Mouse (Mus musculus) splenic B cell, adult 2 months (primary cell): ENCODE data around the gene Slc6a8.
A peak's percentile ranks its signal among the peaks of the same experiment; 100 is the strongest.

Experiments
- DNase-seq: peaks from one replicate; pipeline ENCODE4 v3.0.0-alpha.2; 2011; ENCODE audit warnings: low read depth, low spot score
- H3K27me3 ChIP-seq: 2 replicates; pipeline ENCODE4 v1.6.1; 2012; ENCODE audit warnings: mild to moderate bottlenecking, low read length, moderate library complexity, mixed read lengths; ENCODE audit not compliant: control insufficient read depth, poor library complexity, insufficient read depth, severe bottlenecking
- H3K36me3 ChIP-seq: 2 replicates; pipeline ENCODE4 v1.6.1; 2012; ENCODE audit warnings: mild to moderate bottlenecking, low read length, moderate library complexity, mixed read lengths; ENCODE audit not compliant: control insufficient read depth, poor library complexity, insufficient read depth, severe bottlenecking

Gene Slc6a8

DNA sequence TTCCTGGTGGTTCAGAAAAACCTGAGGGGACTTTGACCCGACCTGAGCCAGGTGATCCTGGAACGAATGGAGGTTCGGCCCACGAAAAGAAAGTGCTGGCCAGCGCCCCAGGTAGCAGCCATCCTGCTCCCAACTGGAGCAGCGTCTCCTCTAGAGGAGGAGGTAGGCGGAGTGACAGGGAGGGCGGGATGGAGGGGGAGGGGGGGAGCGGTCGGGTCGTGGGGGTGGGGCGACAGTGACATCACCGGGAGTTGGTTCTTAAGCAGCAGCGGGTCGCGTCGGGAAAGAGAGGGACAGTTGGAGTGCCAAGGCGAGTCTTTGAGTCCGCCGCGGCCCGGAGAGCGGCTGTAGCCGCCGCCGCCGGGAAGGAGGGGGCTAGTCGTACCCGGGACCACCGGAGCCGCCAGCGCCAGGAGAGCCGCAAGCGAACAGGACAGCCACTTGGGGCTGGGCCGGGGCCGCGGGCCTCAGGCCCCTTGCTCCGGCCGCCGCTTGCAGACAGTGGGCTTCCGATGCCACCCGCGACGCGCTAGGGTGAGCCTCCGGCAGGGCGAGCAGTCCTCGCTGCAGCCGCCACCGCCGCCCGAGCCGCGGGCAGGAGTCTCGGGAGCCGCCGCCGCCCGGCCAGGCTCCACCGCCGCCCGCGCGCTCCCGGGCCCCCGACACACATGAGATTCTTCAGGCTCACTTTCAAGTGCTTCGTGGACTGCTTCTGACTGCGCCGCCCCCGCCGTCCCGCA is at the start of gene Slc6a8:
Slc6a8 (plus strand) TSS at position 272 of the 740 bp plus-strand sequence.
- DNase-seq: peak; percentile 27
- H3K27me3 ChIP-seq: no peaks in the 10 kb centered on the region
- no peaks in the 10 kb centered on the region for H3K36me3 ChIP-seq

DNA sequence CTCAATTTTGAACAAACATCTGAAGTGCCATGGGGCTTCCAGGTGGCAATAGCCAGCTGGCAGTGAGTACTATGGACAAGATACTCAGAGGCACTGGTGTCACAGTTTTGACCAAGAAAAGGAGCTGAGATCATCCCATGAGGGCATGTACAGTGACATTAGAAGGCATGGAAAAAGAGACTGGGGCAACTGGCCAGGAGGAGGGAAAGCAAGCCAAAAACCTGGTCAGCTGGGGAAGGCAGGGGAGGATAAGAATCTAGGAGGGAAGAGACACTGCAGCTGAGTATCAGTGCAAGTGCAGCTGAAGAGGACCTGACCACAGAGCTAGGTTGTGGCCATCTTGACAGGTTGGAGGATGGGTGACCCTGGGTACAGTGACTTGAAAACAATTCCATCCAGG is 46.0 kb upstream of the Slc6a8 start:
- no peak for DNase-seq
- H3K27me3 ChIP-seq: no peaks in the 10 kb centered on the region

DNA sequence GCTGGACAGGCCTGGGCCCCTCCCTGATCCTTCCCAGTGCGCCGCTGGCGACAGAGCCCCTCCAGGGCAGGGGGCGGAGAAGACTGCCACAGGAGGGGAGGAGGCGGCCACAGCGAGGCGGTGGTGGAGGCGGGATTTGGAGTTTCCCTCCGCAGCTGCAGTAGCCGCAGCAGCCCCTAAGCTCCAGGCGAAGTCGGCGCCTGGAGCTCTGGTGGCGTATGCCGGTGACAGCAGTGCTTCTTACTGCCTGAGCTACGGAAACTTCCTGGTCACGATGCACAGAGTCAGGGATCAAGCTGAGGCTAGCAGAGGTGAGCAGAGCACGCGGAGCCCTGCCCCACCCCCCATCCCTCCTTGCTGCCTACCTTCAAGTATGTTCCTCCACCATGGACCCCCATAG is 37.5 kb upstream of the Slc6a8 start:
- DNase-seq: no peak
- no peaks in the 10 kb centered on the region for H3K36me3 ChIP-seq
- no peaks in the 10 kb centered on the region; the same call in none of the 2 replicates for H3K27me3 ChIP-seq

More for the DNA sequence above, 46.0 kb upstream of the Slc6a8 start:
- no peaks in the 10 kb centered on the region for H3K36me3 ChIP-seq

DNA sequence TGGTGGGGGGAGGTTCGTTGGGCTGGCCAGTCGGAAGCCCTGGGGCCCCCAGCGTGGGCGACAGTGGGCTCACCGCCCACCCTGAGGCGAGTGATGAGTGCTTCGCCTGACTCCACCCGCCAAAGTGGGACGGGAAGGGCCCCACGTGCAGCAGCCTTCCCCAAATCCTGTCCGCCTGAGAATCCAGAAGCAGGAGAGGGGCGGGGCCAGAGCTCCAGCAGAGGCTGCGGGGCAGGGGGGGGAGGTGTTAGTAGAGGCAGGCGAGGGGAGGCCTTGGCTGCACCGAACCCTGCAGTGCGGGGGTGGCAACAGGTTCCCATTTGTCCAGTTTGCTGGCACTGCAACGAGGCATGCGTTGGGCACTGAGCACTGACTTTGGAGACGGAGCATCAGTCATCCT is 35.5 kb upstream of the Slc6a8 start:
- no peak for DNase-seq
- Histone ChIP-seq H3K27me3 (no peaks in the 10 kb centered on the region; the same call in none of the 2 replicates), H3K36me3 (no peaks in the 10 kb centered on the region)

DNA sequence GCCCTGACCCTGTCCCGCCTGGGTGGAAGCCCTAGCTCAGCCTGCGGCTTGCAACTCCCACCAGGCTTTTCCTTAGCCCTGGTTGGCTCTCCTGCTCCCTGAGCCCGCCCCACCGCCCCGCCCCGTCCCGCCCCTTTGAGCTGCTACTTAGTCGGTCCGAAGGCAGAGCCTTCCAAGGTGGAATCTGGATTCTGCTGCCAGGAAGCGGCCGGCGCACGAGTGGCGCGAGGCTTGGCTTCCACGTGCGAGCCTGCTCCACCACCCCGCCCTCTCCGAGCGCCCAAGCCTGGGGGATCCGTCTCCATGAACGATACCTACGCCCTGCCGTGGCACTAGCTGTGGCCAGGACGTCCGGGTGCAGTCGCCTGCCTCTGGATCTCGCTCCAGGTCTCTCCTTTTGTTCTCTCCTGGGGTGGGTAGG is 33.7 kb upstream of the Slc6a8 start, which contains the start of gene Dusp9:
Dusp9 (plus strand) TSS at position 165 of the 421 bp plus-strand sequence.
- Histone ChIP-seq H3K27me3 (no peaks in the 10 kb centered on the region; the same call in none of the 2 replicates), H3K36me3 (no peaks in the 10 kb centered on the region)
- no peak for DNase-seq

DNA sequence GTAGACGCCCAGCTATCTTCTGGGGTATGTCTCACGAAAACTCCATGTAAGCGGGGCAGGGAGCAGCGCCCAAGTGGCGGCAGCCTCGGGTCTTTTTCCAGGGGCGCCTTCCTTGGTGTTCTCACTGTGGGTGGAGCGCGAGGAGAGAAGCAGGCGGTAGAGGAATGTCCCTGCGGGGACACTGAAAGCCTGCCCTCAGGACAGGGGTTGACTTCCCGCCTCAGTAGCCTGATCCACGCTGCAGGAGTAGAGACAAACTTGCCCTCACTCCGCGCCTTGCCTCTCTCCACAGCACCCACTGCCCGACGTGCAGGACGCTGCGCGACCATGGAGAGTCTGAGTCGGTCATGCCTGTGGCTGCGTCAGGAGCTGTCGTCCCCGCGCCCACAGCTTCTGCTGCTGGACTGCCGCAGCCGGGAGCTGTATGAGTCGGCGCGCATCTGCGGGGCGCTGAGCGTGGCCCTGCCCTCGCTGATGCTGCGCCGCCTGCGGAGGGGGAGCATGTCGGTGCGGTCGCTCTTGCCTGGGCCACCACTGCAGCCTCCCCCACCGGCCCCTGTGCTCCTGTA is 33.0 kb upstream of the Slc6a8 start:
- H3K36me3 ChIP-seq: no peaks in the 10 kb centered on the region
- H3K27me3 ChIP-seq: no peaks in the 10 kb centered on the region; the same call in none of the 2 replicates
- no peak for DNase-seq

DNA sequence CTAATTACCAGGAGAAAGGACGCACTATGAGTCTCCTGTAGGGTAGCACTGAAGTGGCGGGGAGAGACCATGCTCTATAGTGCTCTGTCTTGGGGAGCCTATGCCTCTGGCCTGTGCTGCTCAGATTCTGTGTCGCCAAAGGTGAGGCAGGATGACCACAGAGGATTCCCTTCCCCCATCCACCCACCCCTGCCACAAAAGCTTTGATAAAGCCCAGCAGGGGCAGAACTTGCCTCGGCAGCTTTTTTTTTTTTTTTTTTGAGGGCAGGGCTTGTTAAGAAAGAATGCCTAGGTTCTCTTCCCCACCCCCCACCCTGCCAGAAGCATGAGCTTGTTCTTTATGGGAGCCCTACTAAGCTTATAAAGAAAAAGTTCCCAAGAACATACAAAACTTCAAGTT is 27.8 kb upstream of the Slc6a8 start:
- no peak for DNase-seq
- Histone ChIP-seq H3K36me3 (no peaks in the 10 kb centered on the region), H3K27me3 (no peaks in the 10 kb centered on the region)

DNA sequence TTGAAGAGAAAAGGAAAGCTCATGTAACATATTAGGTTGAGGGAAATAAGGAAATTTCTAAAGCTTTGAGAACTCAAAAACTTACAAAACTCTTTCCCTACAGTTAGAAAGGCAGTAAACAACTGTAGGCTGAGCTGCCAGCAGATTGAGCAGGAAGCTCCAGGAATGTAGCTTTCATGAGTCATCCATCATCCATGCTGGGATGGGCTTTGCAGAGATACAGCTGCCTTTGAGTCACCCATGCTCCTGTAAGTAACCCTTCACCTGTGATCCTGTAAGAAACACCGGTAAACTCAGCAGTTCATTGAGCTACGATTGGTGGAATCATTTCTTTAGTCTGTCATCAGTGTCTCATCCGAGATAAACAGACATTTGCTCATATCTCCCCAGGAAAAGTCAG is 22.1 kb upstream of the Slc6a8 start:
- Histone ChIP-seq H3K36me3 (no peaks in the 10 kb centered on the region), H3K27me3 (no peaks in the 10 kb centered on the region)
- DNase-seq: no peak

DNA sequence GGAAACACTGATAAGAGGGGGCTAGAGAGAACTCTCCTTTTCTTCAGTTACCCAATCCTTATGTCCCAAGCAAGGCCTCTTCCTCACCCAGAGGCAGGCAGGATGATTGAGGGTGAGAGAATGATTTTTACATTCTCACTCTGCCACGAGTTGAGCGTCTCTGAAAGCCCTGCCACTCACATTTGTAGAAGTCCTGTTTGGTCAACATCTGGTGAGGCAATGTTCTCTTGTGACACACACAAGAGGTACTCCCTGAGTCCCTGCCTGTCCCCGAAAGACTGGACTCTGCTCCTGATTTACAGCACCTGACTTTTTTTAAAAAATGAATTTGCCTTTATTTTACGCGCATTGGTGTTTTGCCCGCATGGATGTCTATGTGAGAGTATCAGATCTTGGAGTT is 19.6 kb upstream of the Slc6a8 start:
- Histone ChIP-seq H3K36me3 (no peaks in the 10 kb centered on the region), H3K27me3 (no peaks in the 10 kb centered on the region)
- DNase-seq: no peak

DNA sequence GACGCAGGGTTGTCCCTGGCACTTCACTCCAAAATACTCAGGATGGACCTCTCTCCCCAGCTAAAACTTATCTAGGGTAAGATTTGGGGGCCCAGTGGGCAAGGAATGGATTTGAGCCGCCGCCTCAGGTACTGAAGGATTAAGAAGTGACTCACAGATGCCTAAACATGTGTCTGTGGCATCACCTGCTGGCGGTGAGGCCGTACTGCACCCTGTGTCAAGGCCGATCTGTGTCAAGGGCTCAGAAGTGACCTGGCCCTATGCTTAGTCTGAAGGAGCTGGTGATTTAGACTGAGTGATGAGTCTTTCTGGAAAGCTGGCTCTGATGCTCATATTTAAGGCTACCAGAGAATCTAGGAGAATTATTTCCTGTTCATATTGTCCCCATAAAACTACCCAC is 18.8 kb upstream of the Slc6a8 start:
- DNase-seq: peak; percentile 82
- Histone ChIP-seq H3K36me3 (no peaks in the 10 kb centered on the region), H3K27me3 (no peaks in the 10 kb centered on the region)

DNA sequence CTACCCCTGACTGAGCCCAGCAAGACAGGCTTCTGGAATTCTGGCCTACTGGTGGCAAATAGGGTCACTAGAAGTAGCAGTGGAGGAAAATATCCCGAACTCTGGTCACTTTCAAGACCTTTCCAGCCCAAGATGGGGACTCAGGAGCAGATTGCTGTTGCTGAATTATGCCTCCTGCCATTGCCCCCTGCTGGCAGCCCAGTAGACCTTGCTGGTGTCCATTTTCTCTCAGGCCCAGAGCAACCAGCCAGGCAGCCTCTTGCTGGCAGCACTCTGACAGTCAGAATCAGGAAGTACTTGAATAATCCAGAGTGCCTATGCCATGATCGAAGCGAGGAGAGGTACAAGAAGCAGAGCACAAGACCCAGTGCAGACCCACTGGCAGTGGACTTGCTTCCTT is 17.4 kb upstream of the Slc6a8 start:
- Histone ChIP-seq H3K27me3 (no peaks in the 10 kb centered on the region), H3K36me3 (no peaks in the 10 kb centered on the region)
- DNase-seq: peak; percentile 58

DNA sequence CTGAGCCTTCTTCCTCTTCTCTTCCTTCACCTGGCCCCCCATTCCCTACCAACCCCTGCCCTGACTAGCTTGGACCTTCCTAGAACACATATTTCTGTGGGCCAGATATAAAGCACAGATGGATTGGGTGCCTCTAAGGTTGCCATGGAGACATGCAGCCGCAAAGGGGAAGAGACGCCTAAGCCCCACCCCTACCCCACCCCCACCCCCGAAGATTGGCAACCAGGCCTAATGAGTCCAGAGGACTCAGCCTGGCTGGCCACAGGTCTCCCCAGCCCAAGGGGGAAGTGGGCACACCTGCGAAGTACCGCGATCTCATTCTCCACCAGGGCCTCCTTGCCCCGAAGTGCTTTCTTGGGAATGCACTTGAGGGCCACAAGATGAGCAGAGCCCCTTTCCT is 14.6 kb upstream of the Slc6a8 start:
- Histone ChIP-seq H3K27me3 (no peaks in the 10 kb centered on the region), H3K36me3 (no peaks in the 10 kb centered on the region)
- no peak for DNase-seq

DNA sequence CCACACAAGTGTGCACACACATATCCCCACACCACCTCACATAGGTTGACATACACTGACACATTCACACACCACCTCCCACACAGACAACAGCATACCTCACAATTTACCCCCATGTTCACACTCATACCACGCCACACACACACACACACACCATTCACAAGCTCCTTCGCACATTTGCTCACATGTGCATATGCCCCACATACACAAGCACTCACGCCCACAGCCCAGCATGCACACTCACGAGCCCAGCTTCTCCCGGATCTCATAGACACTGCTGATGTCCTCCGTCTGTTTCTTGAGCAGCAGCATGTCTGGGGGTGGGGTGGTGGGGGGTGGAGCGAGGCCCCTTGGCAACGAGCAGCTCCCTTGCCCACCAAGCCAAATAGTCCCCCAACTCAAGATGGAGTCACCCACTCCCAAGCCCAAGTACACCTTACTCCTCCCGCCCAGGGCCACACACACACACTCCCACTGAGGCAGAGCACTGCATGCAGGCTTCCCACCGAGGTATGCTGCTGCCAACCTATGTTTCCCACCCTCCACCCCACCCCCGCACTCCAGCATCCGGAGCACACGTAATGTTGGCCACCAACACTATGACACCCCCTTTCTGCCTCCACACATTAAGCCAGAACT is 13.9 kb upstream of the Slc6a8 start:
- no peak for DNase-seq
- Histone ChIP-seq H3K27me3 (no peaks in the 10 kb centered on the region), H3K36me3 (no peaks in the 10 kb centered on the region)

DNA sequence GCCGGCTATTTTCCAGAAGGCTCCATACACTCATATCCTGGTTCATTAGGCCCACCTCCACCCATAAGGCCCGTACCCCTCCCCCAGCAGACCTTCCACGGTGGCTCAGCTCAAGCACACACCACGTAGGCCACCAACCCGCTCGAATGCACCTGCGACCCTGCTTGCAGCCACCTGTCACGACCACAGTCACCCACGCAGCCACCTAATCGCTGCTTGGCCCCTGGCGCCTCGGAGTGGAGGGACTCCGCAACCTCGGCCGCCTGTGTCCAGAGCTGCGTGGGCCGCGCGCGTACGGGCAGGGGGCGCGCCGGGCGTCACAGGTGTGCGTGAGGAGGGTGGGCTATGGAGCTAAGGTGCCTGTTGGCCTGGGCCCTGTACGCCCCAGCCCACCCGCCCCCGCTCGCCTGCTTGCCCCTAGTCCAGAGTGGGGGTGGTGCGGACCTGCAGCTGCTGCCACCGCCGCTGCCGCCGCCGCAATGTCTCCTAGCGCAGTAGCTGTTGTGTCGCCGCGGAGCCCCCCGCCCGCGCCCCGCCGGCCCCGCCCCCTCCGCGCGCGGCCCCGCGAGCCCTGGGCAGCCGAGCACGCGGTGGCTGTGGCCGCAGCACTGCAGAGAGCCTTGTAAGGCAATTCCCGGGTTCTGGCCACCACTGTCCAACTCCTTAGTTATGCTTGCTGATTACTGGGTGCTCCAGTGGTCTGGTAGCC is 13.2 kb upstream of the Slc6a8 start, which contains the start of gene Pnck:
Pnck (minus strand) TSS at position 543 of the 709 bp plus-strand sequence.
- H3K27me3 ChIP-seq: no peaks in the 10 kb centered on the region
- DNase-seq: no peak
- no peaks in the 10 kb centered on the region for H3K36me3 ChIP-seq

DNA sequence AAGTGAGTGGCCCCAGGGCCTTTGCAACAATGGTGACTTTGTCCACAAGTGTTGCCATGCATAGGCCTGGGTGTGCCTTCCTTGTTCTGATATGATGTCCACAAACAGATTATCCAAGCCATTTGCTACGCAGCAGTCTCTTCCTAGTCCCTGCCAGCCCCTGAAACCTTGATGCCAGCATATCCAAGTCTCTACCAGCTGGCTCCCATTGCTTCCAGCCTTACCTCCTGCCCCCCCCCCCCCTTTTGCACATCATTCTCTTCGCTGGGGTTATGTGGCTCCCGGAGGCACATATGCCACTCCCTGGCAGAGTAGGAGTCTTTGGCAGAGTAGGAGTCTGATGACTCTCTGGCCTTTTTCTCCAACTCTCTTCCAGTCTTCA is 12.7 kb upstream of the Slc6a8 start:
- H3K27me3 ChIP-seq: no peaks in the 10 kb centered on the region
- H3K36me3 ChIP-seq: no peaks in the 10 kb centered on the region
- DNase-seq: no peak
